ENCODE assay signal across 10 mouse cellular contexts in the genomic region with DNA sequence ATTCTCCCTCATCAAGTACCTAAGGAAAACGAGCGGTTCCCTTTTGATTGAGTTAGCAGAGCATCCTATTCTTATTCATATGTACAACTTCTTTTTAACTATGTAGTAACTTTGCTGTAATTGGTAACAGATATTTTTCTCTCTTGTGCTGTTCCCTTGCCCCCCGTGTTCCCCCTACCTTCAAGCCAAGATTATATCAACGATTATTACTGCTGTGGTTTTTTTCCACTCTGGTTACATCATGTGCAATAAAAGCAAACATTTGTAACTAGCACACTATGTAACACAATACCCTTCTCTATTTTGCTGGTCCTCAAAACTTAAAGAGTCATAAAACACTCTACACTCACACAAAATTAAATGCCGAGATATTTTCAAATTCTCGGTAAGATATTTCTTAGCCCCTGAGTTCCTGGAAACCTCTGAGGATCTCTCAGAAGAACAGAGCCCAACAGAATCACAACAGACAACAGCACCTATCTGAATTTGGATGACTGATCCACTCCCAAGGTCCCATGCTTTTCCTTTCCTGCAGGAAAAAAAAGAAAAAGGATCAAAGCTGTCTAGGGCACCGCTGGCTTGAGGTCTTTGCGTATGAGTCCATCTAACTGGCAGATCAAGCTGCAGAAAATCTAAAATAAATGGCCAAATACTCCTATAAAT.
DNase-seq lines count a peak whose midpoint lies in the region; ATAC-seq and TF ChIP-seq lines count a peak whose summit lies in the region.
"Had no signal": no experiment of that assay in that cellular context is flagged by ENCODE, and none has a peak within 500 bp of the region (broad histone marks: within the 10 kb centered on the region; RNA-seq: fewer than 3 reads in every experiment).

No protein-coding gene starts in this region.

- DNase-seq in induced T-regulatory cell, adult 2 months (ENCODE audit: low read depth): peak; percentile 33
- no peak for DNase-seq in cerebellum, adult 2 months
- no peak for DNase-seq in right cerebral cortex, postnatal 4 days

- peak overlapping the region; percentile 32 for H3K4me2 ChIP-seq in intestine, postnatal 0 days (replicated peaks; ENCODE audit: low read depth)
- H3K4me2 ChIP-seq in intestine, embryonic 16.5 days (ENCODE audit: low read depth, low read length): no peak overlapping the region

- TF ChIP-seq POLR2A in cerebellum, adult 2 months (IDR thresholded peaks at IDR 0.05; ENCODE audit: borderline replicate concordance, insufficient read depth, low read length): no peak

- WGBS in intestine, postnatal 0 days: 61% methylated on average over 8 of the region's 8 CpGs
- 71% methylated on average over 8 of the region's 8 CpGs for WGBS in intestine, embryonic 16.5 days
- WGBS in cerebellum, adult 2 months: 41% methylated on average over 8 of the region's 8 CpGs

- H3K4me3 ChIP-seq in intestine, postnatal 0 days (ENCODE audit: low read depth, low read length): no peak overlapping the region
- H3K4me3 ChIP-seq in intestine, embryonic 16.5 days (ENCODE audit: low read length): no peak overlapping the region
- peak overlapping the region; percentile 57; the same call in 1 of the 2 replicates for H3K4me3 ChIP-seq in E14TG2a.4 (replicated peaks; ENCODE audit: low read length)
- no peak overlapping the region for H3K4me3 ChIP-seq in cerebellum, adult 2 months (replicated peaks; ENCODE audit: insufficient read depth, low read depth, low read length)
- H3K4me3 ChIP-seq: heart, embryonic 15.5 days had no signal

- no peak overlapping the region for H3K9ac ChIP-seq in intestine, postnatal 0 days (ENCODE audit: low read depth, low read length)
- no peak overlapping the region for H3K9ac ChIP-seq in intestine, embryonic 16.5 days (ENCODE audit: low read depth, low read length)
- H3K9ac ChIP-seq: heart, embryonic 15.5 days; liver, embryonic 14.5 days had no signal

- no peaks in the 10 kb centered on the region for H3K4me1 ChIP-seq in intestine, postnatal 0 days (replicated peaks; ENCODE audit: control insufficient read depth, insufficient read depth, low read length)
- H3K4me1 ChIP-seq in intestine, embryonic 16.5 days (ENCODE audit: control insufficient read depth, insufficient read depth, low read length): peaks cover 3% of the 10 kb centered on the region; the same call in 1 of the 2 replicates
- H3K4me1 ChIP-seq in E14TG2a.4 (replicated peaks; ENCODE audit: low read depth, low read length): peaks cover 99% of the 10 kb centered on the region
- no peaks in the 10 kb centered on the region for H3K4me1 ChIP-seq in cerebellum, adult 2 months (ENCODE audit: control insufficient read depth, insufficient read depth, low read length)

- no peak for TF ChIP-seq CTCF in intestine, postnatal 0 days (IDR thresholded peaks at IDR 0.05; ENCODE audit: low read depth)
- no peak for TF ChIP-seq CTCF in E14TG2a.4 (conservative IDR thresholded peaks at IDR 0.05; ENCODE audit: low read length)
- no peak for TF ChIP-seq CTCF in cerebellum, adult 2 months (IDR thresholded peaks at IDR 0.05; ENCODE audit: borderline replicate concordance, insufficient read depth, low read depth, low read length)

- no peaks in the 10 kb centered on the region for H3K27me3 ChIP-seq in intestine, postnatal 0 days (replicated peaks; ENCODE audit: control insufficient read depth, insufficient read depth, low read length)
- no peaks in the 10 kb centered on the region for H3K27me3 ChIP-seq in intestine, embryonic 16.5 days (replicated peaks; ENCODE audit: control insufficient read depth, insufficient read depth, low read length)
- H3K27me3 ChIP-seq in E14TG2a.4 (ENCODE audit: insufficient read depth, low read length): no peaks in the 10 kb centered on the region
- H3K27me3 ChIP-seq in cerebellum, adult 2 months (ENCODE audit: control insufficient read depth, insufficient read depth, low read length): no peaks in the 10 kb centered on the region
- H3K27me3 ChIP-seq: heart, embryonic 15.5 days had no signal

- no peak overlapping the region for H3K27ac ChIP-seq in intestine, postnatal 0 days (ENCODE audit: low read depth, low read length)
- H3K27ac ChIP-seq in intestine, embryonic 16.5 days (ENCODE audit: low read length): no peak overlapping the region
- H3K27ac ChIP-seq in cerebellum, adult 2 months (ENCODE audit: insufficient read depth, low read length): no peak overlapping the region
- H3K27ac ChIP-seq: heart, embryonic 15.5 days; left cerebral cortex, adult 2 months; liver, embryonic 14.5 days had no signal

- H3K9me3 ChIP-seq in intestine, postnatal 0 days (ENCODE audit: control insufficient read depth): no peaks in the 10 kb centered on the region
- H3K9me3 ChIP-seq in intestine, embryonic 16.5 days (ENCODE audit: control insufficient read depth, low read length): no peaks in the 10 kb centered on the region
- no peaks in the 10 kb centered on the region for H3K9me3 ChIP-seq in E14TG2a.4 (ENCODE audit: low read length)
- H3K9me3 ChIP-seq: heart, embryonic 15.5 days had no signal

- no peaks in the 10 kb centered on the region for H3K36me3 ChIP-seq in intestine, postnatal 0 days (ENCODE audit: control insufficient read depth, insufficient read depth)
- no peaks in the 10 kb centered on the region for H3K36me3 ChIP-seq in intestine, embryonic 16.5 days (ENCODE audit: control insufficient read depth, insufficient read depth, low read length)
- peaks cover 4% of the 10 kb centered on the region; the same call in 1 of the 2 replicates for H3K36me3 ChIP-seq in E14TG2a.4 (ENCODE audit: insufficient read depth, low read length)
- H3K36me3 ChIP-seq: heart, embryonic 15.5 days had no signal

- no peak for ATAC-seq in intestine, postnatal 0 days
- ATAC-seq in intestine, embryonic 16.5 days: no peak
- peak; percentile 28 for ATAC-seq in CD4-positive, CD25-positive, alpha-beta regulatory T cell, adult 4 months
